Mouse (Mus musculus) cerebellum, adult 8-10 months (tissue): Measurements from ENCODE around the gene Erap1.
"Not testable (repeated sequence)": the region's sequence is repeated elsewhere in the genome, so short reads cannot be mapped to it uniquely, and the experiment has no call there.

Source experiments
- DNase-seq: peaks from one replicate; pipeline ENCODE4 v3.0.0; 2022

The Erap1 gene

GRCm38 (mm10) chr13:74638793-74639711, at the start of gene Erap1:
Gene Erap1 (plus strand): TSS chr13:74639568.
- peak; percentile 39 for DNase-seq

GRCm38 (mm10) chr13:74591401-74591821, 48.0 kb upstream of the Erap1 start:
- peak; percentile 3 for DNase-seq

GRCm38 (mm10) chr13:74591828-74592227, 47.5 kb upstream of the Erap1 start:
- not testable (repeated sequence) for DNase-seq

GRCm38 (mm10) chr13:74597022-74597421, 42.3 kb upstream of the Erap1 start:
- DNase-seq, result not testable (repeated sequence)

- DNase-seq, result not testable (repeated sequence)
Measured at GRCm38 (mm10) chr13:74601776-74602175, 37.6 kb upstream of the Erap1 start.

- peak; percentile 70 for DNase-seq
Measured at GRCm38 (mm10) chr13:74617163-74618019, 22.0 kb upstream of the Erap1 start.

GRCm38 (mm10) chr13:74632327-74632726, 7.0 kb upstream of the Erap1 start:
- DNase-seq, result no peak

GRCm38 (mm10) chr13:74632857-74633256, 6.5 kb upstream of the Erap1 start:
- DNase-seq, result no peak

- DNase-seq, result peak; percentile 80
Measured at GRCm38 (mm10) chr13:74639712-74640522, 549 bp downstream of the Erap1 start.

GRCm38 (mm10) chr13:74640523-74640920, 1.2 kb downstream of the Erap1 start:
- not testable (repeated sequence) for DNase-seq

- no peak for DNase-seq
Measured at GRCm38 (mm10) chr13:74695497-74696193, 56.3 kb downstream of the Erap1 start.

GRCm38 (mm10) chr13:74696225-74696624, 56.9 kb downstream of the Erap1 start:
- DNase-seq, result no peak

GRCm38 (mm10) chr13:74719002-74719401, 79.6 kb downstream of the Erap1 start:
- no peak for DNase-seq

- DNase-seq, result no peak
Measured at GRCm38 (mm10) chr13:74733726-74734125, 94.4 kb downstream of the Erap1 start.

GRCm38 (mm10) chr13:74735834-74736233, 96.5 kb downstream of the Erap1 start:
- DNase-seq, result no peak

- no peak for DNase-seq
Measured at GRCm38 (mm10) chr13:74736396-74736795, 97.0 kb downstream of the Erap1 start.
